Mouse (Mus musculus): Measurements from ENCODE around the gene Klhl21.
A peak's percentile ranks its signal among the peaks of the same experiment; 100 is the strongest.
"Not testable (repeated sequence)": the region's sequence is repeated elsewhere in the genome, so short reads cannot be mapped to it uniquely, and the experiment has no call there.

Klhl21 gene

DNA sequence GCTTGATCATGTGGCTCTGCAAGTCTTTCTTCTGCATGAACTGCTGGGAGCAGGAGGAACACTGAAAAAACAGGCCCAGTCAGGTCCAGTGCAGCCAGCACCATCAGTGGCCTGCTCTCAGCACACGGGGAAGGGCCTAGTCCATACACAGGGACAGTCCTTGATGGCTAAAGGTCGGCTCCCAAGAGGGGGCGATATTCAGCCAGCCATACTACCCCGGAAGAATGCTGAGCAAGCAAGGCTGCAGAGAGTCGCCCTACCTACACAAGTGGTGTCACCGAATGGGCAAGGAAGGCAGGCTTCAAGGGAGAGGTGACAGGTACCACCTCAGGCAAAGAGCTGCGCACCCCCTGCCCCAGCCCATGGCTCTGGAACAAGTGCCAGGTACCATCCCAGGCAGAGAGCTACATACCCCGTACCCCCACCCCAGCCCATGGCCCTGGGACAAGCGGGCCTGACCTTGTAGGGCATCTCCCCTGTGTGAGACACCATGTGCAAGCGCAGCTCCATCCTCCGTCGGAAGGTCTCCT is 13.0 kb downstream of the Klhl21 start:
- no peak for DNase-seq (ENCODE audit: low read depth, low spot score)

GRCm38 (mm10) chr4:152022506-152022905 is 13.9 kb downstream of the Klhl21 start:
- DNase-seq (ENCODE audit: low read depth, low spot score): no peak

DNA sequence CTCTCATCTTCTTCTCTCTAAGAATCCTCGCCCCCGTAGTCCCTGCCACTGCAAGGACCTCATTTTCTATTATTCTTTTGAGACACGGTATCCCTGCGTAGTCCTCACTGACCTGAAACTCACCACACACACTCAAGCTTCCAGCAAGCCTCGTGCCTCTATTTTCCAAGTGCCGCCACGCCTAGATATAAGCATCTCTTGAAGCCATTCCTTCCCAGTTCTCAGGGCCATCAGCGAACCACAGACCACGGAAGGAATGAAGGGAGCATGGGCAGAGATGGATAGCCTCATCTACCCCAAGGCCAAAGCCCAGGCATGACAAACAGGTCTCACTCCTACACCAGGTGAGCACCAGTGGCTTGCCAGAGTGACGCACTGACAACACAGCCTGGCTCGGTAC is 15.9 kb downstream of the Klhl21 start:
- no peak for DNase-seq (ENCODE audit: low read depth, low spot score)

DNA sequence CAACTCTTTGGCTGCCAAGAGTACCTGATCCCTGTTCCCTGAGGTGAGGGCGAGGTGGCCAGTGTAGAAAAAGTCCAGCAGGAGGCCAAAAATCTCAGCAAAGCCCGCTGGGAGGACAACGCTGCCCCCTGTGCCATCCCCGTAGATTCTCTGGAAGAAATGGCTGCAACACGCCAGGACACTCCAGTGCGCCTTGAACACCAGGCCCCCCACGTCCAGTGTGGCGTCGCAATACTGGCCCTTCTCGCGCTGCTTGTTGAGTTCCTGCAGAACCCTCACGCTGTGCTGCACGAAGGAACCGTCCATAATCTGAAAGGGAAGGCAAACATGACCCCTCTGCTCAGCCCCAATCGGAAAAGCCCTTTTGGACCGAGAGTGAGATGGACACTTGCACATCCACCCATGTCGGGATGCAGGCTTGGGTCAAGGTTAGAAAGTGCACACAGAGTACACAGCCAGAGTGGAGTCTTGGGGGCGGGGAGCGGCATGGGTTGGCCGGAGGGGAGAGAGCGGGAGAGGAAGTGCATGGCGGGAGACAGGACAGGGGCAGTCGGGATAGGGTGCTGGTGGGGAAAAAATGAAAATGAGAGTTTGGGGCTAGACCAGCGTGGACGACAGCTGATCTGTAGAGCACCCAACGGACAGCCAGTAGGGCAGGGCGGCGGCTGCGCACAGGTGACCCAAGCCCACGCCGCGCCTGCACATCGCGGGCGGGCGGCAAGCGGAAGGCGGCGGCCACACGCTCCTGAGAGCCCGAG is 18.3 kb downstream of the Klhl21 start:
- DNase-seq (ENCODE audit: low read depth, low spot score): no peak

DNA sequence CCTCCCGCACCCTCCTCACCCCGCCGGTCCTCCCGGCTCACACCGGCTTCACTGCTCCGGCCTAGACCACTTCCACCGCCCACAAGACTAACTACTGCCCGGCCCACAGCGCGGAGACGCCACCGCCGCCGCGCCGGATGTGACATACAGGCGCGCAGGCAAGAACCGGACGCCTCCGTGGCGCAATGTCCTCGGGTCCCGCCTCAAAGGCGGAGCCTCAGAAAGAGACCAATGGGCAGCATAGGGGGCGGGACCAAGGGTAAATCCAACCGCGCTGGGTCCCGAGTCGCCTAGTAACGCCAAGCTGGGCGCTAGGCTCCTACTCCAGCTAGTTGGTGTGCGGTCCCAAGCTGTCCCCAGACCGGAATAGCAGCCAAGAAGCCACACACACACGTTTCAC is 18.9 kb downstream of the Klhl21 start, which contains the start of gene Zbtb48:
Zbtb48 (minus strand) TSS at position 148 of the 400 bp plus-strand sequence.
- peak; percentile 96 for DNase-seq (ENCODE audit: low read depth, low spot score)

GRCm38 (mm10) chr4:152028456-152028855 is 19.9 kb downstream of the Klhl21 start:
- no peak for DNase-seq (ENCODE audit: low read depth, low spot score)

- no peak for DNase-seq (ENCODE audit: low read depth, low spot score)
Measured at GRCm38 (mm10) chr4:152029087-152029486, 20.5 kb downstream of the Klhl21 start.

DNA sequence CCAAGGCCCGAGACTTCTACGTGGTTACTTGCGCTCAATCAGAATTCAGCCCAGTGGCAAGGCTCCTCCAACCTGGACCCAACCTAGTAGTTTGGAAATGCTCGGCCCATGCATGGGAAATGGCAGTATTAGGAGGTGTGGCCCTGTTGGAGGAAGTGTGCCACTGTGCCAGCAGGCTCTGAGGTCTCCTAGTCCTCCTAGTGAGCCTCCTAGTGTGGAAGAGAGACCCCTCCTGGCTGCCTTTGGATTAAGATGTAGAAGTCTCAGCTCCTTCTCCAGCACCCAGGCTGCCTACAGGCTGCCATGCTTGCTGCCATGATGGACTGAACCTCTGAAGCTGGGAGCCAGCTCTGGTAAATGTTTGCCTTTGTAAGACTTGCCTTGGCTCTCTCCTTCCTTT is 21.4 kb downstream of the Klhl21 start:
- DNase-seq (ENCODE audit: low read depth, low spot score): no peak

GRCm38 (mm10) chr4:152032922-152033321 is 24.3 kb downstream of the Klhl21 start:
- no peak for DNase-seq (ENCODE audit: low read depth, low spot score)

- DNase-seq (ENCODE audit: low read depth, low spot score): not testable (repeated sequence)
Measured at GRCm38 (mm10) chr4:152036464-152036863, 27.9 kb downstream of the Klhl21 start.

GRCm38 (mm10) chr4:152038225-152038984 is 29.8 kb downstream of the Klhl21 start, which contains the start of gene Tas1r1:
TSS of gene Tas1r1 (minus strand) at chr4:152038568.
- no peak for DNase-seq (ENCODE audit: low read depth, low spot score)

DNA sequence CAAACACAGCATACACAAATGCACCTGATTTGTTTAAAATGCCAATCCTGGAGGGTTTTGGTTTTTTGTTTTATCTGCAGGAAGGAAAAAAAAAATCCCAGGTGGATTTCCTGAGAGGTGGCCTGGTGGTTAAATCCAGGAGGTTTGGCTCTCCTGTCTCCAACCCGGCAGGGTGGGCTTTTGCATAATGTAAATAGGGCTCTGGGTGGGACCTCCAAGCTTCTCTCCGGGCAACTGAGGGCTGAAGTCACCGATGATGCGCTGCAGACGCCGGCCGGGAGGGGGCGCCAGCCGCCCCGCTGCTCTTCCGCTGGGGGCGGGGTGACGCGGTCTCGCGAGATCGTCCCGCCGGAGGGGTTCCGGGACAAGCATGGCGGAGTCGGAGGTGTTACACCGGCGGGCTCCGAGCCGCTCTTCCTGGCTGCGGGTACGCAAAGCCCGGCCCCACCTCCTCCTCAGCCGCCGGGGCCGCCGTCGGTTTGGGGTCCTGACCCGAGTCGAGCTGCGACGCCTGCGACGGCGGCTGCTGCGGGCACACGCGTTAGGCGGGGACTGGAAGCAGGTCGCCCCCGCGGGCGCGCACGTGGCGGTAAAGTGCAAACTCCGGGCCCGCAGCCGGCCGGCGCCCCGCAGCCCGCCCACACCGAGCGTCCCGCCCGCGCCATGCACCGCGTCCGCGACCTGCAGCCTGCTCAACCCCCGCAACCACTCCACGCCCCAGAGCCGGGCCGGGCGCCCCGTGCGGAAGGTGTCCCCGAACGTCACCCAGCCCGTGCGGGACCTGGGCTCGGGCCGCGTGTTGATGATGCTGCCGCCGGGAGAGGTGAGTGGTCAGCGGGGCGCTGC is 30.6 kb downstream of the Klhl21 start, which contains the start of gene Nol9:
Nol9 (plus strand) TSS at position 337 of the 846 bp plus-strand sequence.
- peak; percentile 64 for DNase-seq (ENCODE audit: low read depth, low spot score)

DNA sequence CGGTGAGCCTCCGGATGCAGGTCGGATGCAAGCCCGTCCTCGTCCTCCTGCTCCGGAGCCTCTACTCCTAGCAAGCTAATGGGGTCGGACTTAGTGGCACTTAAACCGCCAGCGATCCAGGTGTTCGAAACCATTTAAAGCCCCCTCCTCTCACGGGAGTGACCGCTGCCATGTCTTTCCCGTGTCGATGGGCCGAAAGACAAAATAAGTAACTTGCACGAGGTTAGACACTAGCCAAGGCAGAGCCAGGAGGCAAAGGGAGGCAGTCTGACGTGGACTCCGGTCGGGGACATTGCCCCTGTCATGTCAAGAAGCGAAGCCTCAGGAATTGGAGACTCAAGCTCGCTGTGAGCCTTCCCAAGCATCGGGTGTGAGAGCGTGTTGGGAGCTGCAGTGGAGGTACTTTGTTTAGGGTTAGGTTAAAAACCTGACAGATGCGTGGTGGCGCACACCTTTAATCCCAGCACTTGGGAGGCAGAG is 31.3 kb downstream of the Klhl21 start:
- no peak for DNase-seq (ENCODE audit: low read depth, low spot score)

DNA sequence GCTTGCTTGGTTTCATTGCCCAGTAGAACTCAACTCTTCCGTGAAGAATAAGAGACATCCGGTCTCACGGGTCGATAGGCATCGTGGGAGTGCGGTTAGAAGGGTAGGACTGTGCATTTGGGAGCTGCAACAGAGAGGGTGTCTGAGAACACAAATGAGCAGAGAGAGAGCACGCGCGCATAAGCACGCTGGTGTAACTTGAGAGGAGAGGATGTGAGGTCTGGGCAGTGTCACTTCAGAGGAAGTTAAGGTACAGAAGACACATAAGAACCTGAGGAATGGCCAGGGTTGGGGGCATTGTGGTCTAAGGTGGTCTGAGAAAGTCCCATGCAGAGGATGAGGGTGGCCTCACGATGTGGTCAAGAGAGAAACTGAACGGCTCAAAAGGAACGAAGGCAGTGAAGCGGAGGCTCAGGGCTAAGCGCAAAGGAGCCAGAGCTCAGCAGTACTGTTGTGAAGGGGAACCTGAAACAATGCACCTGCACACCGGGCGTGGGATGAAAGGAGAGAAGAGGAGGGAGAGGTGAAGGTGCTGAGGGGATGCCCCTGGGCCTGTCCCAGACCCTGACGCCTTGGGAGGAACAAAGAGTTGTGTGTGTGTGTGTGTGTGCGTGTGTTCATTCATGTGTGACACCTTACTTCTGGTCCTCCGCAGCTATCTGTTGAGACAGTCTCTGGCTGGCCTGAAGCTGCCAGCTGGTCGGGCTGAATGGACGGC is 33.5 kb downstream of the Klhl21 start:
- no peak for DNase-seq (ENCODE audit: low read depth, low spot score)

- DNase-seq (ENCODE audit: low read depth, low spot score): no peak
Measured at GRCm38 (mm10) chr4:152043171-152043570, 34.6 kb downstream of the Klhl21 start.

- DNase-seq (ENCODE audit: low read depth, low spot score): no peak
Measured at GRCm38 (mm10) chr4:152044609-152045008, 36.0 kb downstream of the Klhl21 start.

- no peak for DNase-seq (ENCODE audit: low read depth, low spot score)
Measured at GRCm38 (mm10) chr4:152062390-152063110, 53.9 kb downstream of the Klhl21 start.

- DNase-seq (ENCODE audit: low read depth, low spot score): no peak
Measured at GRCm38 (mm10) chr4:152067280-152067679, 58.7 kb downstream of the Klhl21 start.

All from telencephalon, adult 2 months (tissue).